Mouse (Mus musculus) liver, embryonic 11.5 days (tissue): ENCODE data around the gene Zdbf2. TPM values are rescaled to one million over a fixed set of nuclear protein-coding genes. Genes with fewer than 3 reads are reported as not detected.

Experiments
- microRNA-seq: library from miRNA; unstranded; fragments of <30 nt; microRNA quantifications from one replicate; pipeline ENCODE4, GENCODE M21; 2017; ENCODE audit warnings: borderline number of aligned reads
- polyA plus RNA-seq: library from polyadenylated mRNA; unstranded; fragments of >200 nt; fragmentation: Nextera tagmentation; extraction: Ambion mirVana; gene quantifications from 2 replicates; pipeline ENCODE4 v1.2.1, GENCODE M21; 2014

The Zdbf2 gene
- polyA plus RNA-seq, 1 experiment from 2014 or later, result 3.8 TPM

Small RNA genes lying within 50 kb of the gene (microRNA-seq; reads per million reads assigned to microRNA genes)
- not detected for gene Gm24513

Other genes with a start within 250 kb of the Zdbf2 start
- gene Ino80d, start 158.6 kb upstream of the Zdbf2 start, polyA plus RNA-seq, result 8.5 and 10.6 TPM in 2 replicates
- gene Eef1b2, start 96.4 kb upstream of the Zdbf2 start, polyA plus RNA-seq, result 694 and 775 TPM in 2 replicates
- 184 and 197 TPM in 2 replicates for gene Ndufs1, start 96.4 kb upstream of the Zdbf2 start, polyA plus RNA-seq
- 0.09 and 0.14 TPM in 2 replicates for gene Gpr1, start 58.7 kb upstream of the Zdbf2 start, polyA plus RNA-seq
- 0.84 and 1.3 TPM in 2 replicates for gene Adam23, start 172.6 kb downstream of the Zdbf2 start, polyA plus RNA-seq